Mouse (Mus musculus) kidney, embryonic 14.5 days (tissue): Measurements from ENCODE around the gene Uqcrc1. TPM values are rescaled to one million over a fixed set of nuclear protein-coding genes. Genes with fewer than 3 reads are reported as not detected.

ENCODE experiments used
- ATAC-seq: fragments of 200-750 bp; cut with Nextera tagmentation; 2 replicates; pipeline ENCODE4 v1.8.0; 2017; ENCODE audit warnings: moderate number of reproducible peaks, mild to moderate bottlenecking, moderate TSS enrichment, moderate library complexity; ENCODE audit not compliant: low FRiP score, low TSS enrichment
- H3K27ac ChIP-seq: fragments of 300-500 bp; sonication (generic); 2 replicates; pipeline ENCODE4 v1.5.1; 2014; ENCODE audit warnings: low read depth, mild to moderate bottlenecking, low read length, moderate library complexity, mixed read lengths
- H3K27me3 ChIP-seq: fragments of 300-500 bp; sonication (generic); 2 replicates; pipeline ENCODE4 v1.6.1; 2014; ENCODE audit warnings: mild to moderate bottlenecking, low read length; ENCODE audit not compliant: control insufficient read depth, insufficient read depth
- H3K36me3 ChIP-seq: fragments of 300-500 bp; sonication (generic); 2 replicates; pipeline ENCODE4 v1.6.1; 2014; ENCODE audit warnings: low read length, mixed read lengths; ENCODE audit not compliant: control insufficient read depth, insufficient read depth
- H3K4me1 ChIP-seq: fragments of 300-500 bp; sonication (generic); 2 replicates; pipeline ENCODE4 v1.6.1; 2014; ENCODE audit warnings: low read length, mixed read lengths; ENCODE audit not compliant: control insufficient read depth, insufficient read depth
- H3K4me2 ChIP-seq: fragments of 300-500 bp; sonication (generic); replicated peaks from 2 replicates; pipeline ENCODE4 v1.6.1; 2014; ENCODE audit warnings: low read depth, mild to moderate bottlenecking, low read length
- H3K4me3 ChIP-seq: fragments of 300-500 bp; sonication (generic); 2 replicates; pipeline ENCODE4 v1.5.1; 2014; ENCODE audit warnings: mild to moderate bottlenecking, low read length
- H3K9ac ChIP-seq: fragments of 300-500 bp; sonication (generic); 2 replicates; pipeline ENCODE4 v1.6.1; 2014; ENCODE audit warnings: low read depth, mild to moderate bottlenecking, low read length, moderate library complexity
- H3K9me3 ChIP-seq: fragments of 300-500 bp; sonication (generic); 2 replicates; pipeline ENCODE4 v1.6.1; 2016; ENCODE audit warnings: low read length; ENCODE audit not compliant: control insufficient read depth
- WGBS: fragments of 180-500 bp; shearing (Covaris S2); extraction: QIAGEN DNeasy Blood & Tissue Kit; methylation state at CpG from one replicate; pipeline ENCODE4 v1.1.7; 2014; 5-methylcytosine and 5-hydroxymethylcytosine counted together
- polyA plus RNA-seq: library from polyadenylated mRNA; unstranded; fragments of >200 nt; fragmentation: Nextera tagmentation; extraction: Ambion mirVana; gene quantifications from 2 replicates; pipeline ENCODE4 v1.2.1, GENCODE M21; 2014

Gene Uqcrc1
- polyA plus RNA-seq, result 482 and 520 TPM in 2 replicates

DNA sequence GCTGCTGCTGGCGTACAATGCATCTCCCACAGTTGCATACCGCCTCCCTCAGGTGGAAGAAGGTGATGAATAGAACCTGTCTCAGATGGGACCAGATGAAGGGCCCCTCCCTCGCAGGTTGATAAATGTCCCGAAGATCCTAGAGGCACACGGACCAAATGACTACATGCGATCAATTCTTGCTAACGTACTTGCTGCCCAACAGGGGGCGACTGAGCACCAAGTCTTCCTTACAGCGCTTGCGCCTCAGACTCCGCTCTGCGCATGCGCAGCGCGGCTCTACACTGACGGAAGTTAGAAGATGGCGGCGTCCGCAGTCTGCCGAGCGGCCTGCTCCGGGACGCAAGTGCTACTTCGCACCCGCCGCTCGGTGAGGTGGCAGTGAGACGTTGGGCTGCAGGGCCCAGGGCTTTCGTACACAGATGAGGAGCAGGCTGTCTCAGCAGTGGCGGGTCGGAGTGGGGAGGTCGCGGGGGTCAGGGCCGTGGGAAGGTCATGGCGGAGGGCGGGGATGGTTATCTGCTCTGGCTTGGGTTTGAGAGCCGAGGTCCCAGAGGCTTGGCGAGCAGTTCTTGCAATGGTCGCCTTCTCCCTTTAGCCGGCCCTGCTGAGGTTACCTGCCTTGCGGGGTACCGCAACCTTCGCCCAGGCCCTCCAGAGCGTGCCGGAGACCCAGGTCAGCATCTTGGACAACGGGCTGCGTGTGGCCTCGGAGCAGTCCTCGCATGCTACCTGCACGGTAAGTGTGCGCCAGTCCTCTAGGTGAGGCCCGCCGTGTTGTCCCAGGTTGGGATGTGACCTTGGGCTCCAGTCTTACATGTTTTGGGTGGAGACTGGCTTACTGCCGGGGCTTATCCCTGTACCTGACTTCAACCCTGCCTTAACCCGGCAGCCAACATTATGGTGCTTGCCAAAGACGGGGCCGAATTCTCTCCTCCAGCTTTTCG is at the start of gene Uqcrc1:
Gene Uqcrc1, plus strand, starts transcription at position 216 of the 947 bp plus-strand sequence.
- H3K4me1 ChIP-seq, result peaks cover 4% of the 10 kb centered on the region
- peak within 1 kb of the TSS; percentile 72 for H3K4me2 ChIP-seq
- peak within 1 kb of the TSS; percentile 94 for H3K4me3 ChIP-seq
- H3K9me3 ChIP-seq, result no peaks in the 10 kb centered on the region
- 1% methylated on average over 58 of the region's 58 CpGs for WGBS
- ATAC-seq, result peak; percentile 93
- H3K36me3 ChIP-seq, result peaks cover 30% of the 10 kb centered on the region
- no peak within 1 kb of the TSS for H3K27ac ChIP-seq
- no peaks in the 10 kb centered on the region for H3K27me3 ChIP-seq
- H3K9ac ChIP-seq, result peak within 1 kb of the TSS; percentile 80

DNA sequence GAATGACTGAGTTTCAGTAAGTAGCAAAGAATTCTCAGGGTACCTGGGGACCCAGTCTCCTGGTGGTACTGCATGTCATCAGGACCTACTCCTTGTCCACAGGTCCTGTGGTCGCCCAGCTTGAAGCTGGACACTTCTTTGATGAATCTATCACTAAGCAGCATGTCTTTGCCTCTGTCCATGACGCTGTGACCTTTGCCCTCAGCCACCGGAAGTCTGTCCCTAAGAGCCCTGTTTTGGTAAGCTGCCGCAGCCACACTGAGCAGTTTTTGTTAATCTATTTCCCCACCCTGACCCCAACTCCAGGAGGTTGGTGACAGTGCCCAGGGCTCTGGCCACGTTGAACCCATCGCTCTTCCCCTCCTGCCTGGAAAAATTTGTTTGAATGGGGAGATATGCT is 24.1 kb upstream of the Uqcrc1 start:
- Histone ChIP-seq H3K9me3 (no peaks in the 10 kb centered on the region), H3K4me3 (no peak overlapping the region), H3K9ac (no peak overlapping the region), H3K4me2 (no peak overlapping the region), H3K27ac (no peak overlapping the region), H3K4me1 (no peaks in the 10 kb centered on the region), H3K36me3 (no peaks in the 10 kb centered on the region), H3K27me3 (no peaks in the 10 kb centered on the region)
- WGBS, result 70% methylated on average over 6 of the region's 6 CpGs
- no peak for ATAC-seq

DNA sequence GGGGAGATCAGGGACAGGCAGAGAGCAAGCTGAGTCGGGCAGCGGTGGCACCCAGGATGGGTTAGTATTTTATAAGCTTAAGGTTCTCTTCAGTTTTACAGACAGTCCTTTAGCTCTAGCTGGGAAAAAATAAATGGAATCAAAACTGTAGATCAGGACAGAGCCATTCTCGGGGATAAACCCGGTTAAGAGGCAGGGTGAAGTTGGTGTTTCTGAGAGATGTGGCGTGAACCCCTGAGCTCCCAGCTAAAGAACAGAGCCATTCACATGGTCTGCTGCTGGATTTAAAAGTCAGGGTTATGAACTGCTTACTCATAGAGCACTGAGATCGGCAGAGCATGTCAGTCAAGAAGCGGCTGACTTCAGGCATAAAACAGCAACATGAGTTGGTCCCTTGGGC is 23.3 kb upstream of the Uqcrc1 start:
- Histone ChIP-seq H3K9me3 (no peaks in the 10 kb centered on the region), H3K4me2 (no peak overlapping the region), H3K4me1 (no peaks in the 10 kb centered on the region), H3K9ac (no peak overlapping the region), H3K27me3 (no peaks in the 10 kb centered on the region), H3K36me3 (no peaks in the 10 kb centered on the region), H3K27ac (no peak overlapping the region), H3K4me3 (no peak overlapping the region)
- 79% methylated on average over 7 of the region's 7 CpGs for WGBS
- no peak for ATAC-seq

DNA sequence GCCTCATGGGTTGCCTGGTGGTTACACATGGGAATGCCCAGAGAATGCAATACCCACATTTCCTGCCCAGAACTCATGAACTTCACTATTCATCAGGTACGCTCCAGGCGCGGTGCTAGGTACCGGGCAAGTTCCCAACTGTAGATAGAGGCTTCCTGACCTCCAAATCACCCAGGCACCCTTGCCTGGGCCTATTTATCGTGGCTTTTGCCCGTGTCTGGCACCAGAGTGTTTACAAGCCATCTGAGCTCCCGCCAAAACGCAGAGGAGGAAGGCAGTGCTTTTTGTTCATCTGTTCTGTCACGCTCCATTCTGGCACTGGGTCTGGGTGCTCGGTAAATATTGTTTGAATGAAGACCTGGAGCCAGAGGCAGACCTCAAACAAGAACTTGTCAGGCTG is 22.8 kb upstream of the Uqcrc1 start:
- Histone ChIP-seq H3K27ac (no peak overlapping the region), H3K4me3 (no peak overlapping the region), H3K4me1 (no peaks in the 10 kb centered on the region), H3K4me2 (no peak overlapping the region), H3K36me3 (no peaks in the 10 kb centered on the region), H3K9ac (no peak overlapping the region), H3K9me3 (no peaks in the 10 kb centered on the region), H3K27me3 (no peaks in the 10 kb centered on the region)
- no peak for ATAC-seq
- WGBS, result 85% methylated on average over 10 of the region's 10 CpGs

DNA sequence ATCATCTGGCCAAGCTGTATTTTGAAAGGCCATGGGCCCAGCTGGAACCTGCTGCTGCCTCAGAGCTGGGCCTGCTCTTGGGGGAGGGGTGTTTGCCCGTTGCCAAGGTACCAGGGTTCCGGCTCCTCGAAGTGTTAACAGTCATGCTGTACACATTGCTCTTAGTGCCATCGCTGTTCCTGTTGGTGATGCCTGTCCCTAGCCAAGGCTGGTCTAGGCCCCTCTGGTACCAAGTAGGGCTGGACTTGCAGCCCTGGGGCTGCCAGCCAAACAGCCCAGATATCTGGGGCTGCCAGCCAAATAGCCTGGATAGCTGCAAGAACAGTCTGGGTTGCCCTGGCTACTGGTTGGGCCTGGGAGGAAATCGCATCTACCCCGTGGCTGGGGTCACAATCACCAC is 21.9 kb upstream of the Uqcrc1 start, which contains the start of gene Tmem89:
Gene Tmem89, plus strand, starts transcription at position 129 of the 400 bp plus-strand sequence.
- WGBS, result 77% methylated on average over 6 of the region's 6 CpGs
- no peak for ATAC-seq
- Histone ChIP-seq H3K4me2 (no peak within 1 kb of the TSS), H3K27ac (no peak within 1 kb of the TSS), H3K4me1 (no peaks in the 10 kb centered on the region), H3K9ac (no peak within 1 kb of the TSS), H3K9me3 (no peaks in the 10 kb centered on the region), H3K36me3 (no peaks in the 10 kb centered on the region), H3K27me3 (no peaks in the 10 kb centered on the region), H3K4me3 (no peak within 1 kb of the TSS)

DNA sequence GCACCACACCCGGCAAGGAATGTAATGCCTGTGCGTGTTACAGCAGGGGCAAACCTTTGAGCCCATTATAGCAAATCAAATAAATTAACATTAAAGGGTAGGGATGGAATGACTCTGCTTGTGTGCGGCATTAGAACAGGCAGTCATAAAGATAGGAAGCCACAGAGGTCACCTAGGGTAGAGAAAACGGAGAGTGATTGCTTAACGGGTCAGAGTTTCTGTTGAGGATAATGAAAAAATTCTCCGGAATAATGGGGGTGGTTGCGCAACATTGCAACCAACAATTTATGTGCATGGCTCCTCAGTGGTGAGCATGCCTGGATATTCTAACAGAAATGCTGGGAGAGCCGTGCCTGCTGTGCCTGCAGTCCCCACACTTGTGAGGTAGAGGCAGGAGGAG is 10.5 kb upstream of the Uqcrc1 start:
- Histone ChIP-seq H3K4me2 (no peak overlapping the region), H3K9me3 (no peaks in the 10 kb centered on the region), H3K27me3 (0 out of 2 replicates have a peak, but pooled peaks cover 4% of the 10 kb centered on the region), H3K36me3 (no peaks in the 10 kb centered on the region), H3K9ac (no peak overlapping the region), H3K4me1 (no peaks in the 10 kb centered on the region), H3K27ac (no peak overlapping the region), H3K4me3 (no peak overlapping the region)
- WGBS, result 49% methylated on average over 8 of the region's 8 CpGs
- ATAC-seq, result no peak

DNA sequence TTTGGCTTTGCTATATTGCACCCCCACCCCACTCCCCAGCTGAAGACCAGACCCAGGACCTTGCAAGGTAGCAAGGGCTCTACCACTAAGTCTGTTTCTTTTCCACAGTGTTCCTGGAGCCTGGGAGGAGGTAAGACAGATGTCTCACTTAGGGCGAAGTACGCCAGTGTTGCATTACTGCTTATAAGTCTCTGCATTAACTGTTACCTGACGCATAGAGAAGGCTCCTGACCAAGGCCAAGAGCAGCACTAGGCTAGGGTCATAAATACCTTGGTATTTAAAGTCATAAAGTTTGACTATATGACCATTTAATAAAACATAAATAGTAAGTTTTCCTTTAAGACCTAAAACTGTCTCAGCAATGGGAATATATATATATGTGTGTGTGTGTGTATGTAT is 8.0 kb upstream of the Uqcrc1 start:
- no peak overlapping the region for H3K4me3 ChIP-seq
- 87% methylated on average over 3 of the region's 3 CpGs for WGBS
- no peak for ATAC-seq

DNA sequence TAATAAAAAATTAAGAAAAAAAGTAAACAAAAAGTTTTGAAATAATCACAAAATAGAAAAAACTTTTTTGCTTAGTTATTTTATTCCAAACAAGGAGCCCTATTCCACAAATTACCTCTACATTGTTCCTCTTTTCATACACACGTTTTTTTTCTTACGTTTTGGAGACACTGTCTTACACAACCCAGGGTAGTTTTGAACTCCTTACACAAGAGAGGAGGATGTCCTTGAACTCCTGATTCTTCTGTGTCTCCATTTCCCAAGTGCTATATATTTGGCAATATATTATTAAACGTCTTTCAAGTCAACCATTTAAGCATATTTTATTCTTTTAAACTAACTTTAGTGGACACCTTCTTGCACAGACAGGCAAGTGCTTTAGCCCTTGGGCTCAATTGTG is 442 bp upstream of the Uqcrc1 start:
- 14% methylated on average over 3 of the region's 3 CpGs for WGBS
- Histone ChIP-seq H3K27ac (no peak overlapping the region), H3K4me2 (no peak overlapping the region), H3K27me3 (no peaks in the 10 kb centered on the region), H3K4me3 (no peak overlapping the region), H3K9me3 (no peaks in the 10 kb centered on the region), H3K9ac (no peak overlapping the region), H3K36me3 (peaks cover 29% of the 10 kb centered on the region), H3K4me1 (peaks cover 4% of the 10 kb centered on the region)
- no peak for ATAC-seq

More for the DNA sequence above, 8.0 kb upstream of the Uqcrc1 start:
- no peaks in the 10 kb centered on the region for H3K36me3 ChIP-seq
- H3K9ac ChIP-seq, result no peak overlapping the region
- no peak overlapping the region for H3K27ac ChIP-seq
- no peaks in the 10 kb centered on the region for H3K9me3 ChIP-seq
- H3K4me2 ChIP-seq, result no peak overlapping the region
- no peaks in the 10 kb centered on the region for H3K4me1 ChIP-seq
- H3K27me3 ChIP-seq, result 0 out of 2 replicates have a peak, but pooled peaks cover 4% of the 10 kb centered on the region

DNA sequence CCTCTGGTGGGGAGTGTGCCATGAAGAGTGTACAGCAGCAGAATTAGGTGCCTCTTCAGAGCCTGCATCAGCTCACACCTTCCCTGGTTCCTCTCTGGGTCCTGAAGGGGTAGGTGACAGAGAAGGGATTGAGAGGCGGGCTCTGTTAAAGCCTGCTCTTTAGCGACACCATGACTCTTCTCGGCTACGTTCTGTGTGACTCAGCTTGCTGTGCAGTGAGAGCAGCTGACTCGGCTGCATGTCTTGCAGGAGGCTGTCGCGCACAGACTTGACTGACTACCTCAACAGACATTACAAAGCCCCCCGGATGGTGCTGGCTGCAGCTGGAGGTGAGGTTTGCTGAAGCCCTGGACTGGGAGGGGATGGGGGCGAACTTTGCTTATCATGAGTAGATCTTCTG is 8.7 kb downstream of the Uqcrc1 start:
- Histone ChIP-seq H3K4me3 (no peak overlapping the region), H3K4me2 (no peak overlapping the region), H3K9ac (no peak overlapping the region), H3K4me1 (peaks cover 3% of the 10 kb centered on the region; the same call in 1 of the 2 replicates), H3K9me3 (no peaks in the 10 kb centered on the region), H3K36me3 (peaks cover 80% of the 10 kb centered on the region), H3K27me3 (no peaks in the 10 kb centered on the region), H3K27ac (no peak overlapping the region)
- no peak for ATAC-seq
- 87% methylated on average over 9 of the region's 9 CpGs for WGBS
